Mouse (Mus musculus) layer of hippocampus, postnatal 14 days (tissue): ENCODE measurements around the gene Phox2b. TPM values are rescaled to one million over a fixed set of nuclear protein-coding genes. Genes with fewer than 3 reads are reported as not detected.

ENCODE experiments used
- DNase-seq, 2 experiments: peaks; one replicate each; pipeline ENCODE4 v3.0.0; 2021 to 2022; ENCODE audit warnings: low spot score in 2 of 2, mixed read lengths in 1 of 2
- microRNA-seq, 2 experiments: library from miRNA; unstranded; fragments of <30 nt; microRNA quantifications; one replicate each; pipeline ENCODE4 v1.2.0; 2021
- total RNA-seq, 2 experiments: library from RNA; stranded (reverse); gene quantifications; 2 replicates each; pipeline ENCODE4 v1.2.3; 2021

Gene Phox2b
- total RNA-seq, 2 experiments from 2014 or later: not detected

GRCm38 (mm10) chr5:67093991-67094390 lies 5.1 kb downstream of the Phox2b start:
- DNase-seq: no peak

GRCm38 (mm10) chr5:67091766-67092165 lies 7.3 kb downstream of the Phox2b start:
- DNase-seq: no peak

- no peak for DNase-seq
These were observed 8.2 kb downstream of the Phox2b start for GRCm38 (mm10) chr5:67090856-67091255.

GRCm38 (mm10) chr5:67083117-67083516 lies 16.0 kb downstream of the Phox2b start:
- DNase-seq: no peak

GRCm38 (mm10) chr5:67063596-67063995 lies 35.5 kb downstream of the Phox2b start:
- no peak for DNase-seq

- DNase-seq: no peak
These were observed 38.6 kb downstream of the Phox2b start for GRCm38 (mm10) chr5:67060519-67060918.

GRCm38 (mm10) chr5:67057803-67058202 lies 41.3 kb downstream of the Phox2b start:
- no peak for DNase-seq

GRCm38 (mm10) chr5:67048003-67048402 lies 51.1 kb downstream of the Phox2b start:
- peak in 1 of 2 experiments; percentile 32 for DNase-seq

Small RNAs within 50 kb of the gene (microRNA-seq; reads per million reads assigned to microRNA genes)
- 0 reads per million in 2 experiments for gene Gm23841

Other genes starting within 250 kb of the Phox2b start
- 10 to 100 TPM; 74.3 to 90.7 TPM for gene Tmem33, start 161.3 kb upstream of the Phox2b start, total RNA-seq
- 100 to 1,000 TPM; 185 to 191 TPM for gene Slc30a9, start 207.7 kb upstream of the Phox2b start, total RNA-seq